8 mouse cellular contexts compared by ENCODE assay signal in genomic region chr13:36117143-36118014, GRCm38 (mm10). TPM values are rescaled to one million over a fixed set of nuclear protein-coding genes. Genes with fewer than 3 reads are reported as not detected.
DNase-seq lines count a peak whose midpoint lies in the region; ATAC-seq lines count a peak whose summit lies in the region.

TSS of gene Fars2 (plus strand) at chr13:36117412.
TSS of gene Lyrm4 (minus strand) at chr13:36117526.

- peak within 1 kb of the TSS; percentile 69 for H3K4me3 ChIP-seq in hindbrain, embryonic 11.5 days (ENCODE audit: low read depth, low read length)

- under 1% methylated on average over 74 of the region's 75 CpGs for WGBS in hindbrain, embryonic 11.5 days

- no peaks in the 10 kb centered on the region for H3K4me1 ChIP-seq in hindbrain, embryonic 11.5 days (replicated peaks; ENCODE audit: control insufficient read depth, insufficient read depth, low read length)

- no peaks in the 10 kb centered on the region for H3K36me3 ChIP-seq in hindbrain, embryonic 11.5 days (ENCODE audit: control insufficient read depth, insufficient read depth, low read length)

- peak; percentile 99 for ATAC-seq in hindbrain, embryonic 11.5 days (ENCODE audit: low FRiP score)

- H3K4me2 ChIP-seq in hindbrain, embryonic 11.5 days (replicated peaks; ENCODE audit: low read depth, low read length), result peak within 1 kb of the TSS; percentile 84

- DNase-seq in Muller cell, postnatal 12 days (ENCODE audit: inconsistent ontology term), result peak; percentile 98
- peak; percentile 97 for DNase-seq in cerebellum, adult 9-11 months
- peak; percentile 91 to 94 for DNase-seq in frontal cortex, adult 2 months (ENCODE audit: extremely low spot score in 1 of 2, low spot score in 1 of 2)
- peak; percentile 98 for DNase-seq in hindbrain, embryonic 11.5 days (ENCODE audit: low spot score)
- DNase-seq in layer of hippocampus, postnatal 10 days (ENCODE audit: low spot score in 2 of 2), result peak; percentile 95 to 97
- DNase-seq in lung, postnatal 10 days, result peak; percentile 98
- DNase-seq in ovary, postnatal 36 days (ENCODE audit: low spot score), result peak; percentile 98
- DNase-seq in thymus, postnatal 25 days, result peak; percentile 96

- no peaks in the 10 kb centered on the region for H3K27me3 ChIP-seq in hindbrain, embryonic 11.5 days (ENCODE audit: control insufficient read depth, insufficient read depth, low read length)

- peak within 1 kb of the TSS; percentile 62 for H3K9ac ChIP-seq in hindbrain, embryonic 11.5 days (ENCODE audit: low read depth, low read length)

- H3K27ac ChIP-seq in hindbrain, embryonic 11.5 days (ENCODE audit: low read depth, low read length), result peak within 1 kb of the TSS; percentile 93

- H3K9me3 ChIP-seq in hindbrain, embryonic 11.5 days (ENCODE audit: control insufficient read depth, low read length), result no peaks in the 10 kb centered on the region

RNA-seq across cellular contexts. Expression of gene Fars2, which starts in this region (rescaled TPM):
- polyA plus RNA-seq in frontal cortex, adult 2 months (2012; rRNA removed), result 28.2 and 33.0 TPM in 2 replicates
- polyA plus RNA-seq in hindbrain, embryonic 11.5 days (2014; fragmentation: Nextera tagmentation; extraction: Ambion mirVana), result 29.6 and 31.1 TPM in 2 replicates
- total RNA-seq in layer of hippocampus, postnatal 10 days (2021), result 10 to 100 TPM; 34.5 to 39.1 TPM

RNA-seq across cellular contexts. Expression of gene Lyrm4, which starts in this region (rescaled TPM):
- 16.8 and 17.5 TPM in 2 replicates for polyA plus RNA-seq in frontal cortex, adult 2 months (2012; rRNA removed)
- 22.7 and 26.4 TPM in 2 replicates for polyA plus RNA-seq in hindbrain, embryonic 11.5 days (2014; fragmentation: Nextera tagmentation; extraction: Ambion mirVana)
- total RNA-seq in layer of hippocampus, postnatal 10 days (2021), result 10 to 100 TPM; 19.6 to 20.6 TPM

Comparison
In these comparisons a context has a peak if more than half of its experiments do, and no peak if none do; other contexts are left out.
1. Peak in every context shown above with its lines: DNase-seq, ATAC-seq, H3K4me3 ChIP-seq and H3K27ac ChIP-seq.